Mouse (Mus musculus): ENCODE data around the gene Cdkn1b. TPM values are rescaled to one million over a fixed set of nuclear protein-coding genes. Genes with fewer than 3 reads are reported as not detected.

Gene Cdkn1b
- total and polyA plus RNA-seq, 3 experiments: 15.0 to 42.0 (median 35.9) TPM

GRCm38 (mm10) chr6:134946858-134947257 lies 26.7 kb downstream of the Cdkn1b start:
- Histone ChIP-seq H3K9ac (ENCODE audit: low read depth, low read length) (no peak overlapping the region), H3K27ac (no peak overlapping the region), H3K27me3 (ENCODE audit: control insufficient read depth, insufficient read depth, low read length) (no peaks in the 10 kb centered on the region), H3K4me3 (no peak overlapping the region), H3K36me3 (ENCODE audit: control insufficient read depth, insufficient read depth, low read length) (no peaks in the 10 kb centered on the region), H3K4me1 (ENCODE audit: control insufficient read depth, insufficient read depth, low read length) (no peaks in the 10 kb centered on the region; the same call in 1 of the 2 replicates), H3K79me2 (replicated peaks; ENCODE audit: control insufficient read depth, insufficient read depth, low read length) (no peaks in the 10 kb centered on the region)
- WGBS: 72% methylated on average over 9 of the region's 9 CpGs
- TF ChIP-seq POLR2A (IDR thresholded peaks at IDR 0.05; ENCODE audit: insufficient read depth, low read depth, low read length): no peak
- DNase-seq: no peak
- intact Hi-C loops (cut with DNase I): loop anchor here (1.0 to 2.0 kb wide), 3 partner anchors 16 to 74 kb away; no protein-coding TSS in a partner anchor

GRCm38 (mm10) chr6:134947311-134948087 lies 27.3 kb downstream of the Cdkn1b start:
- Histone ChIP-seq H3K4me3 (no peak overlapping the region), H3K36me3 (ENCODE audit: control insufficient read depth, insufficient read depth, low read length) (no peaks in the 10 kb centered on the region), H3K4me1 (ENCODE audit: control insufficient read depth, insufficient read depth, low read length) (no peaks in the 10 kb centered on the region; the same call in 1 of the 2 replicates), H3K9ac (ENCODE audit: low read depth, low read length) (no peak overlapping the region), H3K27ac (no peak overlapping the region), H3K79me2 (replicated peaks; ENCODE audit: control insufficient read depth, insufficient read depth, low read length) (no peaks in the 10 kb centered on the region), H3K27me3 (ENCODE audit: control insufficient read depth, insufficient read depth, low read length) (no peaks in the 10 kb centered on the region)
- WGBS: 42% methylated on average over 13 of the region's 13 CpGs
- intact Hi-C loops (cut with DNase I): loop anchor here (1.0 to 2.0 kb wide), 3 partner anchors 17 to 74 kb away; no protein-coding TSS in a partner anchor
- peak; percentile 73 to 76 for DNase-seq
- TF ChIP-seq CTCF (IDR thresholded peaks at IDR 0.05) (peak; percentile 84), POLR2A (IDR thresholded peaks at IDR 0.05; ENCODE audit: insufficient read depth, low read depth, low read length) (no peak), EP300 (IDR thresholded peaks at IDR 0.05; ENCODE audit: insufficient read depth, low read depth, low read length) (0 out of 2 replicates have a peak, but pooled peaks have one; percentile 53)

- 55% methylated on average over 11 of the region's 11 CpGs for WGBS
- Histone ChIP-seq H3K27ac (no peak overlapping the region), H3K4me1 (ENCODE audit: control insufficient read depth, insufficient read depth, low read length) (no peaks in the 10 kb centered on the region; the same call in 1 of the 2 replicates), H3K36me3 (ENCODE audit: control insufficient read depth, insufficient read depth, low read length) (no peaks in the 10 kb centered on the region), H3K9ac (ENCODE audit: low read depth, low read length) (no peak overlapping the region), H3K4me3 (no peak overlapping the region), H3K79me2 (replicated peaks; ENCODE audit: control insufficient read depth, insufficient read depth, low read length) (no peaks in the 10 kb centered on the region), H3K27me3 (ENCODE audit: control insufficient read depth, insufficient read depth, low read length) (no peaks in the 10 kb centered on the region)
- no peak for DNase-seq
- intact Hi-C loops (cut with DNase I): loop anchor here (1.0 kb wide), 1 partner anchor 289 kb away; no protein-coding TSS in a partner anchor
- no peak for TF ChIP-seq POLR2A (IDR thresholded peaks at IDR 0.05; ENCODE audit: insufficient read depth, low read depth, low read length)
- TF ChIP-seq CTCF (IDR thresholded peaks at IDR 0.05): no peak
- no peak for TF ChIP-seq EP300 (IDR thresholded peaks at IDR 0.05; ENCODE audit: insufficient read depth, low read depth, low read length)
Measured at GRCm38 (mm10) chr6:134948522-134949061, 28.4 kb downstream of the Cdkn1b start.

GRCm38 (mm10) chr6:134949241-134949640 lies 29.0 kb downstream of the Cdkn1b start:
- H3K36me3 ChIP-seq (ENCODE audit: control insufficient read depth, insufficient read depth, low read length): no peaks in the 10 kb centered on the region
- no peaks in the 10 kb centered on the region for H3K27me3 ChIP-seq (ENCODE audit: control insufficient read depth, insufficient read depth, low read length)
- H3K79me2 ChIP-seq (replicated peaks; ENCODE audit: control insufficient read depth, insufficient read depth, low read length): no peaks in the 10 kb centered on the region
- no peak for TF ChIP-seq POLR2A (IDR thresholded peaks at IDR 0.05; ENCODE audit: insufficient read depth, low read depth, low read length)
- TF ChIP-seq EP300 (IDR thresholded peaks at IDR 0.05; ENCODE audit: insufficient read depth, low read depth, low read length): no peak
- no peak for TF ChIP-seq CTCF (IDR thresholded peaks at IDR 0.05)
- H3K9ac ChIP-seq (ENCODE audit: low read depth, low read length): no peak overlapping the region
- H3K4me1 ChIP-seq (ENCODE audit: control insufficient read depth, insufficient read depth, low read length): no peaks in the 10 kb centered on the region; the same call in 1 of the 2 replicates
- intact Hi-C loops (cut with DNase I): loop anchor here (1.0 kb wide), 1 partner anchor 290 kb away; no protein-coding TSS in a partner anchor
- DNase-seq: no peak
- no peak overlapping the region for H3K27ac ChIP-seq
- 89% methylated on average over 3 of the region's 3 CpGs for WGBS
- H3K4me3 ChIP-seq: no peak overlapping the region

GRCm38 (mm10) chr6:134951364-134951763 lies 31.2 kb downstream of the Cdkn1b start:
- H3K4me1 ChIP-seq (ENCODE audit: control insufficient read depth, insufficient read depth, low read length): no peaks in the 10 kb centered on the region; the same call in 1 of the 2 replicates
- H3K4me3 ChIP-seq: no peak overlapping the region
- 71% methylated on average over 5 of the region's 5 CpGs for WGBS
- intact Hi-C loops (cut with DNase I): no loop called here
- no peaks in the 10 kb centered on the region for H3K27me3 ChIP-seq (ENCODE audit: control insufficient read depth, insufficient read depth, low read length)
- no peaks in the 10 kb centered on the region for H3K36me3 ChIP-seq (ENCODE audit: control insufficient read depth, insufficient read depth, low read length)
- no peak overlapping the region for H3K9ac ChIP-seq (ENCODE audit: low read depth, low read length)
- H3K27ac ChIP-seq: no peak overlapping the region
- H3K79me2 ChIP-seq (replicated peaks; ENCODE audit: control insufficient read depth, insufficient read depth, low read length): no peaks in the 10 kb centered on the region
- no peak for TF ChIP-seq EP300 (IDR thresholded peaks at IDR 0.05; ENCODE audit: insufficient read depth, low read depth, low read length)
- TF ChIP-seq CTCF (IDR thresholded peaks at IDR 0.05): no peak
- no peak for TF ChIP-seq POLR2A (IDR thresholded peaks at IDR 0.05; ENCODE audit: insufficient read depth, low read depth, low read length)
- DNase-seq: no peak

GRCm38 (mm10) chr6:134953976-134954375 lies 33.8 kb downstream of the Cdkn1b start:
- H3K4me1 ChIP-seq (ENCODE audit: control insufficient read depth, insufficient read depth, low read length): no peaks in the 10 kb centered on the region
- H3K27ac ChIP-seq: no peak overlapping the region
- no peak for DNase-seq
- no peaks in the 10 kb centered on the region for H3K27me3 ChIP-seq (ENCODE audit: control insufficient read depth, insufficient read depth, low read length)
- H3K9ac ChIP-seq (ENCODE audit: low read depth, low read length): no peak overlapping the region
- no peak overlapping the region for H3K4me3 ChIP-seq
- WGBS: 62% methylated on average over 11 of the region's 11 CpGs
- TF ChIP-seq CTCF (IDR thresholded peaks at IDR 0.05): no peak
- no peak for TF ChIP-seq POLR2A (IDR thresholded peaks at IDR 0.05; ENCODE audit: insufficient read depth, low read depth, low read length)
- TF ChIP-seq EP300 (IDR thresholded peaks at IDR 0.05; ENCODE audit: insufficient read depth, low read depth, low read length): no peak
- intact Hi-C loops (cut with DNase I): no loop called here
- H3K36me3 ChIP-seq (ENCODE audit: control insufficient read depth, insufficient read depth, low read length): no peaks in the 10 kb centered on the region
- no peaks in the 10 kb centered on the region for H3K79me2 ChIP-seq (replicated peaks; ENCODE audit: control insufficient read depth, insufficient read depth, low read length)

Data from heart, adult 2 months (tissue).